Mouse (Mus musculus) gastrocnemius, postnatal 4 days (tissue): ENCODE results near the gene Cib4. TPM values are rescaled to one million over a fixed set of nuclear protein-coding genes. Genes with fewer than 3 reads are reported as not detected.

ENCODE experiments used
- DNase-seq, 2 experiments: peaks; one replicate each; pipeline ENCODE4 v3.0.0; 2021 to 2022; ENCODE audit warnings: low spot score in 2 of 2, mixed read lengths in 2 of 2
- long read RNA-seq, 2 experiments: library from polyadenylated mRNA; stranded (forward); transcript quantifications; one replicate each; pipeline ENCODE4 v2.0.0; 2021
- total RNA-seq, 2 experiments: library from RNA; stranded (reverse); gene quantifications; 2 replicates each; pipeline ENCODE4 v1.2.3; 2021

Gene Cib4
- not detected for total RNA-seq
- long read RNA-seq, experiment 1, result 0 reads
- long read RNA-seq, experiment 2, result 0 reads

DNA sequence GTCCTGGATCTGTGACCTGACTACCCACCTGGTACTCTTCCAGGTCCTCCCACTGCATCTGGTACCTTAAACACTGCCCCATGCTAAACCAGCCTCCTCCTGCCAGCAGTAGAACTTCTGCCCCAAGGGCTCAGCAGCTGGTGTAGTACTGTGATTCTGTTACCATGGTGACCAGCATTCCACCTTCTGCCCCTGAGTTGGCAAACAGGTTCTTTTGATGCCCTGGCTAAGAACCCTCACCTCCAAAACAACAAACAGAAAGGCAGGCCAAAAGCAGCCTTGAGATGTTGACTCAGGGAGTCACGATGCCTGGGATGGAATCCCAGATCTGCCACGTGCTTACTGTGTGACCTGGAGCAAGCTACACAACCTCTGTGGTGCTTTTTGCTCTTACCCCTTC is at the start of gene Cib4:
Cib4 (minus strand) TSS at position 139 of the 400 bp plus-strand sequence.
- no peak for DNase-seq

DNA sequence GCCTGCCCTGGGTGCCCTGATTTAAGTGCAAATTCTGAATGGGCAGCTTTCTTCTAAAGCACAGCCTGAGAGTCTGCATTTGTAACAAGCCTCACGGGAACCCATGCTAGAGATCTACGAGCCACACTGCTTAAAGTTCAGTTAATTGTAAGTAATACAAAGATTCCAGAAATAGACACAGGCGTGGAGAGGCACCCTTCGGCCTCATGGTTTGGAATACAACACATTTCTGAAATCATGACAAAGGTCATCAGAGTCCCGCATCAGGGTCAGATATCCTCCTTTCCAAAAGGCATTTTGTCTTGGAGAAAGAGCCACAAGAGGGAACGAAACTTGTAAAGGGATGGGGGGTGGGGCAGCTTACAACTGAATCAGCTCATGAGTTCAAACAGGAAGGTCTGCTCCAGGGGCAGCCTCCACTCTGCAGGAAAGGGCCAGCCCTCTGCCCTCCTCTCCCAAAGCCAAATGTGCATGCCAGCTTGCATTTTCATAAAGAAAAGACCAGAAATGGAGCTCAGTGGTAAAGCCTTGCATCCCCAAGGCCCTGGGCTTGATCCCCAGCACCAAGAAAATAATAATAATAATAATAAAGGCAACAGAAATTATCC is 49.4 kb upstream of the Cib4 start:
- DNase-seq, result no peak

DNA sequence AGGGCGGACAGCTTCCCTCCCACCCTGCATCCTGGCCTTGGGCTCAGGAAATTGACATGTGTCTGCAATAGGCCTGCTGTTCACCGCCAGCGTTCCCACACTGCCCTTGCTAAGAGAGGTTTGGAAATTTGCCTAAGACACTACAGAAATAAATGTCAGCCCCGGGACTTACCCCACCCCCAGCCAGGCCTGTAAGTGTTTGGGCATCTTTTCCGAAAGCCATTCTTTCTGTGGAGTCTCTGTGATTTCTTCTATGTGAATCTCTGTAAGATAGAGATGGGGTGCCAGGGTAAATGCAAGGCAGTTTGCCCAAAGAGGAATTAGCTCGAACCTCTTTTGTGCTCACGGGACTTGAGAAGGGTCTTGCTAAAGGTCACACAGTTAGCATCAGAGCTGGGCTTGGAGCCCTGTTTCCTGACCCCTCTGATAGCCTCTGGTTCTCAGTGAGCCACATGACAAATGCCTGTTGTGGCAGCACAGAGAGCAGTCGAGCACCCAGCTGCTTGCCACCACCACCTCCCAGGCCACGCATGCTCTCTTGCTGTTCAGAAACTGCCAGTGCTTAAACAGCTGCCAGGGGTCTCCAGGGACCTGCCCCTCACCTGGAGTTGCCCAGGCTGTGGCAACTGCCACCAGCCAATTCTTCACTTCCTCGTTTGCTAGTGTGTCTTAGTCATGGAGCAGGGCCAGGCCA is 48.3 kb upstream of the Cib4 start:
- no peak for DNase-seq

DNA sequence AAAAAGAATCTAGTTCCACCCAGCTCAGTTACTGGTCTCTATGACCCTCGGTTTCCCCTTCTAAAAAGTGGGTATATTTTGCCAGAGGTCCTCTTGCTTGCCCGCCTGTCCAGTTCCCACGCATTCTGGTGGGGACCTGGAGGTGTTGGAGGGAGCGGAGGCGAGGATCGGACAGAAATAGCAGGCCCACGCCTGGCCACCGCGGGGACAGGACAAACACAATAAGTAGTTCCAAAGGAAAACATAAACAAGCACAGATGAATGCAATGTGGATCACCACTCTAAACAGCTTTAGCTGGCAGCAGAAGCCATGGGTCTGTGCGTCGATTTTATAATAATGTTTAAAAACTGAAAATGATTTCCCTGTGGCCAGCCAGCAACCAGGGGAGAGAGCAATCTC is 47.7 kb upstream of the Cib4 start:
- no peak for DNase-seq

DNA sequence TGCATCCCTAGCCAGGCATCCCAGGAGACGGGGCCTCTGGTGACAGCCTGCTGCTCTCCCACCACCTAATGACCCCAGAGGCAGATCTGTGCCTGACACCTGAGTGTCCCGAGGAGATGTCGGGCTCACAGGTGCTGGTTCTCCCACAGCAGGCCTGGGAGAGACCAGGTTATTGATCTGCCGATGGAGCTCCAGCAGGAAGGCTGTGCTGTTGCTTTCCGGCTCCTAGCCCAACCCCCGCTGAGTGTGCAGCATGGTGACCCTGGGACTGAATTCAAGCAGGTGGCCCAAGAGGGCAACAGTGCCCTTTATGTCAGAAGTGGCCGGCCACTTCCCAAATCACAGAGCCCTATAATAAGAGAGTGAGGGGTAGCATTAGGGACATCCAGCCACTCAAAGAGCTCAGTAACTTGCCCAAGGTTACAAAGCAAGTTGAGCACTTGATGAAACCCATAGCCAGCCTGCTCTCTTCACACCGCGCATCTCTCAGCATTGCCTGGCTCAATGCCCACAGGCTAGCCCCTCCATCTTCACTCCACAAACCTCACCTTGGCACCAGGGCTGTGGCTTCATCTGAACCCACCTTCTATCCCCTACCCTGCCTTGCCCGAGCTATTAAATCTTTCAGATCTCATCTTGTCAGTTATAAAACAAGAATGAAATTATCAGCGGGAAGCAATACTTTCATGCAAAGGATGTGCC is 46.8 kb upstream of the Cib4 start:
- no peak for DNase-seq

DNA sequence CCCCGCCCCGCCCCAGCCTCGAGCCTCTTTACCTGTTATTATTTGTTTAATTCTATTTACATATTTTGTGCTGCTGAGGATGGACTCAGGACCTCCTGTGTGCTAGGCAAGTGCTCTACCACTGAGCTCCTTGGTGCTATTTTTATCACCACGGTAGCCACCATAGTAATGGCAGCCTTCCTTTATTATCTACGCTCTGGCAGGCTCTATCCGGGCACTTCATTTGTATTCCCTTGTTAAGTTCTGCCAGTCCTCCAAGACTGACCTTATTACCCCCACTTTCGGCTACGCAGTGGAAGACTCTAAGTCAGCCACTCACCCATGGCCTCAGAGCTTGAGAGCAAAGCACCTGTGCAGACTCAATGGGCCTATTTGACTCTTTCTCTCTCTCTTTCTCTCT is 46.1 kb upstream of the Cib4 start:
- no peak for DNase-seq

DNA sequence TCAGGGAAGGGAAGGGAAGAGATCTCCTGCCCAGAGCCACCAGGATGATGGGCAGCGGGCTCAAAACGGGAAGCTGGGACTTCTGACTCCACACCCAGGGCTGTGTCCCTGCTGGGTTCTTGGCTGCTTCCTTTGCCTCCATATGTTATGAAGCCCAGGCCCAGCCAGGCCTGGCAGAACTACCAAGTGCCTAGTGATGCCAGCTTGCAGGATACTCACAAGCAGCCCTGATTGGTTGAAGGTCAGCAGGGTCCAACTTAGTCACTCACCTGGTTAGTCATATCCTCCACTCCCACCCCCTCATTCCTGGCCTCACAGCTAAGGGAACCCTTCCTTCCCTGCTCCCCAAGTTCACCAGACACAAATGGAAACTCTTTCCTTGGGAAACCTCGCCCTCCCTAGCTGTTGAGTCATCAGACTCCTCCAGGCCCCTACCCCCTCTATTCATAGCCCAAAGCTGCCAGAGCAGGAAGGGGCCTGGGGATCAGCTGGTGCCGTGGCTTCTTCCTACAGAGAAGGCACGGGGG is 45.6 kb upstream of the Cib4 start:
- no peak for DNase-seq

DNA sequence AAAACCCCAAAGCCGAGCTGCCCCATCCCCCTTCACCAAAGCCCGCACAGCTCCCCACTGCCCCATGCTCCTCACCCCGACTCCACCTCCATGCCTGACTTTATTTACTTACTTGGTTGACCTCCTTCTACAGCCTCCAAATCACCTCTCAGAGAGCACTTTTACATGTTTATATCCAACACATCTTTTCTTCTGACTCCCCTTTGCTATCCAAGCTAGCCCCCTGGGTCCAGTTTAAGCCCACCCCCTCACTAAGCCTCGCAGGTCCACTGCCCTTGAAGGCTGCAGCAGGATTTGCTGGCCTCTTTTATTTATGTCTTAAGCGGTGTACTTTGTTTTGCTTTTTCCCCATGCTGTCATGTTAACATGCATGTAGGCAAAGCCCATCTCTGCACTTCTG is 44.6 kb upstream of the Cib4 start:
- no peak for DNase-seq

DNA sequence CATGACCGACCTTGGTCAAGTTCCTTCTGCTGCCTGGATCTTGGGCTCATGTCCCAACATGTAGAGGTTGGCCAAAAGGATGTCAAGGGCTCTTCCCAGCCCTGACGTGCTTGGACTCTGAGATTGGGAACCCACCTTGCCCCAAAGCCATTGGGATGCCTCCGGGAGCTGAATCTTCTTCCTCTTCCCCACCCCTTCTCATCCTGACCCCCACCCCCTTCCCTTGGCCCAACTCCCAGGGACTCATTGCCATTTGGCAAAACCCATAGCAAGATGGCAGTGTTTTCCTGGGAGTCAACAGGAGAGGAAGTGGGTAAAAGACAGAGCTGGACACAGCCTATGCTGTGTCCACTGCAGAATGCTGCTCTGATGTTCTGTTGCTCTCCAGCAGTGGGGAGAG is 43.9 kb upstream of the Cib4 start:
- DNase-seq, result no peak

DNA sequence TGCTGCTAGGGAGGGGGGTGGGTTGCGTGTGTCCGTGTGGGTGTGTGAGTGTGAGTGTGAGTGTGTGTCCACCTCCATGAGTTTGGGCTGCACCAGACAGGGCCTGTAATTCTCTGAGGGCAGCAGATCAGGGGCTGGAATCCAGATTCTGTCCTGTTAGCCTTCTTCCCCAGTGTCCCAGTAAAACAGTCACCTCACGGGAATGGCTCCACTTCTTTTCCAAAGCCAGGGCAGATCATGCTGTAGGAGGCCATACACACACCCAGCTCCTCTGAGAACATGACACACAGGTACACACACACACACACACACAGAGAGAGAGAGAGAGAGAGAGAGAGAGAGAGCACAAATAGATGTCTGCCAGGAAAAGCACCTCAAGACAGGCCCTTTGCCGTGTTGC is 43.4 kb upstream of the Cib4 start:
- no peak for DNase-seq

DNA sequence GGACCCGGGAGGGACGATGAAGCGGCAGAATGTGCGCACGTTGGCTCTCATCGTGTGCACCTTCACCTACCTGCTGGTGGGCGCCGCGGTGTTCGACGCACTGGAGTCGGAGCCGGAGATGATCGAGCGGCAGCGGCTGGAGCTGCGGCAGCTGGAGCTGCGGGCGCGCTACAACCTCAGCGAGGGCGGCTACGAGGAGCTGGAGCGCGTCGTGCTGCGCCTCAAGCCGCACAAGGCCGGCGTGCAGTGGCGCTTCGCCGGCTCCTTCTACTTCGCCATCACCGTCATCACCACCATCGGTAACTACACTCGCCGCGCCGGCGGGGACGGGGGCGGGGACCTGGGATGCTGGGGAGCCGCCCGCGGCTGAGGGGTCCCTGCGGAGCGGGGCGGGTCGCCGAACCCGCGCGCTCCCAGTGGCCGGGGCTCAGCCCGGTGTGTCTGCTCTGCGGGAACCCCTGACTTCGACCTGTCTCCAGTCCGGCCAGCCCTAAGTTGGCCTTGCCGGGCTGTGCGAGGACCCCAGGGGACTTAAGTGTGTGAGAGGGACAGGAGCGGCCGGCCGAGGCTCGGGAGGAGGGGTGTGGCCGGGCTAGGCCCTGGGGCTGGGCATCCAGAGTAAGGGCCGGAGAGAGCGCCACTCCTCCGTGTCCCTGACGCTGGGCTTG is 42.8 kb upstream of the Cib4 start:
- peak in 1 of 2 experiments; percentile 25 for DNase-seq

DNA sequence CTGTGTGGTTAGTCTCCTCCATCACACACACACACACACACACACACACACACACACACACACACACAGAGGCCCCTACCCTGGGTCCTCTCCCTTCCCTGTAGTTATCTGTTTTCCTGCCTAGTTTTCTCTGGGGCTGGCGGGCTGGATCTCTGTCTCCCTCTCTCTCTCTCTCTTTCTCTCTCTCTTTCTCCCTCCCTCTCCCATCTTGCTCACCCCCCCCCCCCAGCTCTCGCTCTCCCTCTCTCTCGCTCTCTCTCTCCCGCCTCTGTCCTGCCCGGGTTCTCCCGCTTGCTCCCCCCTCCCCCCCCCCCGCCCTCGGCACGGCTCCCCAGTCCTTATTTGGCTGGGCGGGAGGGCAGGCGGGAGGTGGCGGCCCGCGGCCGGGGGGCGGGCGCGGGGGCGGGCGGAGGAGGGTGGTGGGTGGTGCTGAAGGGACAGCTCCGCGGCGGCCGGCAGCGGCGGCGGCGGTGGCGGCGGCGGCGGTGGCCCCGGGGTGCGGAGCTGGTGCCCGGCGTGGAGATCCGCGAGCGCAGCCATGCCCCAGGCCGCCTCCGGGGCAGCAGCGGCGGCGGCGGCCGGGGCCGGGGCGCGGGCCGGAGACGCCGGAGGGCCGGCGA is 42.2 kb upstream of the Cib4 start, which contains the start of gene Kcnk3:
Kcnk3 (plus strand) TSS at position 490 of the 620 bp plus-strand sequence.
- DNase-seq, result peak; percentile 66 to 83

DNA sequence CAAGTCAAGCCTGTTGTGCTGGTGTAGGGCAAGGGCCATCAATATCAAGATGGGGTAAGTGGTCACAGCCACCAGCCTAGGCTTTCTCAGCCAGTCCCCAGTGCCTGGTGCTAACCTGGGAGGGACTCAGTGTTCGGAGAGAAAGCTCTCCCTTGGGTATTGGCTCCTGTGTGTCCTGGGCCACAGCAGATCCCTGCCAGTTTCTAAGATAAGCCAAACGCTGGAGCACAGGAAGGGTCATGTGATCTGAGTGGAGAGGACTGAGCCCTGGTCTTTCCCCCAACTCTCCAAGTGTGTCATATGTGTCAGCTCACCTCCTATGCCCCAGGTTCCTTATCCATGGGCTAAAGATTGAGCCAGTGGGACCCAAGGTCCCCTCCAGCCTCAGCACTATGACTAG is 41.5 kb upstream of the Cib4 start:
- DNase-seq, result no peak

DNA sequence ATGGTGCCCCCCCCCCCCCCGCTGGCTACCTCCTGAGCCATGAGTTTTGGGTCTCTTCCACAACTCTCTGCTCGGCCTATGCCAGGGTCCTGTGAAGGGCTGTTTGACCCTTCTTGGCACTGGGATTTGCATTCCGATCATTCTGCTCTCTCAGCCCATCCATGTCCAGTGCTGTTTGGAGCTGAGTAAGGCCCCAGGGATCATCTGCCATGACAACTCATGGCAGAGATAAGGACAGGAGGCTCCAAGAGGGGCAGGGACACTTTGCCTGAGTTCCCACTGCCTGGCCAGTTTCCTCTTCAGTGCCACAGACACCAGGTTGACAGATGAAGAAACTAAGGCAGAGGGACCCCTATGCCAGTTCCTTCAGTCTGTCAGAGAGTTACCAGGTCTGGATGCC is 41.0 kb upstream of the Cib4 start:
- DNase-seq, result no peak

DNA sequence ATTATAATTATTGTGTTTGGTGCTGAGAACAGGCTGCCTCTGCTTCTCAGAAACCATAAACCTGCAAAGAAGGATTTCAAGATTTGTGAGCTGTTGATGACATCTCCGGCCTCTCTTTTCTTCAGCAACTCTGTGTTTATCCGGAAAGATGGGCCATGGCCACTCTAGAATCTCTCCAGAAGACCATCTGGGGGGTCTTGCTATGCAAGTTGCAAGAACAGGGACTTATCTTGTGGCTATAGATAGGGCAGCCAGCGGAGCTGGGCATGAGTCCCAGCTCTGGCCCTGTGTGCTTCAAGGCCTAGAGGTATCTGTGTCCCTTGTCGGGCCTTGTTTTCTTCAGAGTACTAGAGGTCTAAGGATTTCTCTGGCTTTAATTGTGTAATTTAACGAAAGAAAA is 36.4 kb upstream of the Cib4 start:
- DNase-seq, result no peak

DNA sequence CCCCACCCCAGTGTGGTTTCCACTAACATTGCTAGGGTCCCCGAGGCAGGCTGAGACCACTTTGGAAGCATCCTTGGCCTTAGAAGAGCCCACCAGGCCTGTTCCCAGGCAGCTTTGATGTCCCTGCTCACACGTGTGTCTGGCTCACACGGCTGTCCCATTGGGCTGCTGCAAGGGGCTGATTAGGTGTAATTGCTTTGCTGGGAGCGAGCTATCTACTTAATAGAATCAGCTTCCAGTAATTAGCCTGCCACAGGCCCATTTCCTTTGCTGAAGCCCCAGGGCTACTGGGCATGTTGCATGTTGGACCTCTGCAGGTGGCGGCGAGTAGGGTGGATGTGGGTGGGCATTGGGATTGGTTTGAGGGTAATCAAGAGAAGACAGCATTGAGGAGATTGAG is 35.1 kb upstream of the Cib4 start:
- DNase-seq, result no peak

DNA sequence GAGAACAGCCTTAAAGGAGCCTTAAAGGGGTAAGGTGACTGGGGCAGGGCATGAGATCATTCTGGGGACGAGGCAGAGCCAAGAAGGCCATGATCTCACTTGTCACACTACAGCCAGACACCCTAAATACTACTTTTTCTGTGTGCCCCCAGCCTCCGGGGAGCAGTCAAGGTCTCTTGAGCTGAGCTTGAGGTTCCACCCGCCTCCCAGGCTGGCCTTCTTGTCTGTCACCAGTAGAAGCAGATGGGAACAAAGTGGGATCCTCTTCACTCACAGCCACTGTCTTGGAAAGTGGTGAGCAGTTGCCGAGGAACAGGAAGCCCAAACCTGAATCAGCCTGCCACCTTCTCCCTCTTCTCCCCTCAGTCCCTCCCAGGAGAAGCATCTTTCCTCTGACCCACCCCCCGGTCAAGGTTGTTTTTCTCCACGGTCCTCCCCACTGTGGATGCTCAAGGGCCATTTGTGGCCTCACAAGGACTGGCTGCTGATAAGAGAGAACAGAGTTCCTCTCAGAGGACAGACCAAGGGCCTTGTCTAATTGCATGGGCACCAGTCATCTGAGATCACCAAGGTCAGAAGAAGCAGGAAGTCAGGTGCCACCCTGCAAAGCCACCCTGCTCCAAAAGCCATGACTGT is 32.9 kb upstream of the Cib4 start:
- no peak for DNase-seq

DNA sequence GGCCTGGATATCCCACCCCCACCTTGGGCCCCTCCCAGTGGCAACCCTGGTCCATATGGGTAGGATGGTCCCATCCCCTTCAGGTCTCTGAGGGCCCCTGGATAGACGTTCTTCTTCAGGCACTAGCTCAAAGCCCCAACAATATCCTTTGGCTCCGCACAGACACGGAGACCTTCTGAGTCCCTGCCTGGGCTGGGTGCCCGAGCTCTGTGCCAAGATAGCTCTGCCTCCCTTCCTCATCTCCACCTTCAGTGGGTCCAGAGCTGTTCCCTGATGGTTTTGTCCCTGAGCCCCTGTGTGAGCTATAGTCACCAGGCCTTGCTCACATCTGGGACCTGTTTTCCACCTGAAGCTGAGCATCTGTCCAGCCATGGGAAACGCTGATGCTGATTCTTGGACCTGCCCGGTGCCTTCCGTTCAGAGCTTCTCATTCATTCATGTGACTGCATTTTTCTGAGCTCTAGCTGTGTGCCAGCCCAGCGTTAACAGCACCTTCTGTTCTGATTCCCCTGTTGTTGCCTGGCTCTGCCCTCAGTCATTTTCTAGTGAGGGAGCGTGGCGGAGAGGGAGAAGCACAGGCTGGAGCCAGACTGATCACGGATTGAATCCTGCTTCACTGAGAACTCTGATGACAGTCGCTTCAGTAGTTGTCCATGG is 32.1 kb upstream of the Cib4 start:
- DNase-seq, result no peak

DNA sequence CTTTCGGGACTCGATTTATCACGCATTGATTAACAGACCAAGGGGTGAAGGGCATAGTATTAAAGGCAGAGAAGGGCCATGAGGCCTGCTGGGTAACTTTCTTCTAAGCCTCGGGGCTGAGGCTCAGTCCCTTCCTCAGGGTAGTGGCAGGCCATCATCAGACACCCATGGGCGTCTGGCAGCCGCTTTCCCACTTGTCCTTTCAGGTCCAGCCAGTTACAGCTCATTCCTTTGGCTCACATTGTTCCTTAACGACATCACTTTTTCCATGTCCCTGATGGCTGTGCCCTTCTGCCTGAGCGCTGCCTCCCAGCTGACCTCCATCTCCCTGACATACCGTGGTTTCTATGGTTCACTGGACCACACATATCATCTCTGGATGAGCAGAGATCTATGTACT is 31.6 kb upstream of the Cib4 start:
- DNase-seq, result no peak

DNA sequence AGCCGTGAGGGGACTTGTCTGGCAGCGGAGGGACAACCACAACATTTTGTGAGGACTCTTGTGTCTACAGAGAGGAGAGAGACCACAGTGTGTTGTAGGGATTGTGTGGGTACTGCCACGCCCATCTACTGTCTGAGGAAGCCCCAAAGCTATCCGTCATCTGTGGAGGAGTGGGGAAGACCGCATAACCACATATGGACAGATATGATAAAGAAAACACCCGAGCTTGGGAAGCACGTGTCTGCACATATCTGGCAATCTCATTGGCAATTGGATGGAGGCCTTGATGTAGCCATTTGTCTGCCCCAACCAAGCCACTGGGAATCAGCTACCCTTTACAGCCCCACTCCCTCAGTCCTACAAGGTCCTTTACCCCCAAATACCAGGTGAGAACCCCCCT is 30.6 kb upstream of the Cib4 start:
- no peak for DNase-seq
